Mouse (Mus musculus) kidney, postnatal 25 days (tissue): ENCODE results near the gene Slc25a36.
A peak's percentile ranks its signal among the peaks of the same experiment; 100 is the strongest.

Source experiments
- DNase-seq, 2 experiments: peaks; one replicate each; pipeline ENCODE4 v3.0.0; 2021; ENCODE audit warnings: mixed read lengths in 2 of 2

The Slc25a36 gene

DNA sequence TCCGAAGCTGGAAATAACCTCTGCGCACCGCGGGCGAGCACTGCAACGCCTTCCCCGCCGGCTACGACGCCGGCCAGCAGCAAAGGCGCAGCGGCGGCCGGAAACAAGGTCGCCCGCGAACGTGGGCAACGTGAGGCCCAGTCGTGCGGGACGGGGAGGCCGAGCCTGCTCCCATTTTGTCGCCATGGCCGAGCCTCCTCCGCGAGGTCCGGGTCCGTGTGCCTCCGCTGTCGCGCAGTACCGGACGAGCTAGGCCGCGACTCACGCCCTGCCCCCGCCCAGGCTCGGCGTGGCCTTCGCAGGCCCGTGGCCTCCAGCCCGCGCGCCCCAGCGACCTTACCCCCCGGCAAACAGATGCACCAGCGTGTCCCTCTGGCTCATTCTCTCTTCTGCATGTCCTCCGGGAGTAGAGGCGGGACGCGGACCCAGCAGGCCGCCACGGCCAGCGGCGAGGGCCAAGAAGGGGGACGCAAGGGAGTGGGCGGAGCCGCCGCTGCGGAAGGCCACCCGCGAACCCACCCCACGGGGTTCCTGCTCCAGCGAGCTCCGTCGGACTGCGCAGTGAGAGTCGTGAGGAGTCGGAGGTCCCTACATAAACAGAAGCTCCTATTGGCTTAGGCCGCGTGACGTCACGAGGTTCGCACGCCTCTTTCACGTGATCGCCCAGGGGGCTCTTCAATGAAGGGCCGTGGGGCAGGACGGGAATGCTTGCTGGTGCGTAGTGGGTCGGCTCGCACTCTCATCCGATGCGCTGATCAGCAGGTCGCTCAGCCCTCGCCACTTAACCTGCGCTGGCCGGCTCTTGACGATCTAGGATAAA lies at the start of gene Slc25a36:
Gene Slc25a36, minus strand, starts transcription at position 587 of the 820 bp plus-strand sequence.
- peak; percentile 98 to 99 for DNase-seq

DNA sequence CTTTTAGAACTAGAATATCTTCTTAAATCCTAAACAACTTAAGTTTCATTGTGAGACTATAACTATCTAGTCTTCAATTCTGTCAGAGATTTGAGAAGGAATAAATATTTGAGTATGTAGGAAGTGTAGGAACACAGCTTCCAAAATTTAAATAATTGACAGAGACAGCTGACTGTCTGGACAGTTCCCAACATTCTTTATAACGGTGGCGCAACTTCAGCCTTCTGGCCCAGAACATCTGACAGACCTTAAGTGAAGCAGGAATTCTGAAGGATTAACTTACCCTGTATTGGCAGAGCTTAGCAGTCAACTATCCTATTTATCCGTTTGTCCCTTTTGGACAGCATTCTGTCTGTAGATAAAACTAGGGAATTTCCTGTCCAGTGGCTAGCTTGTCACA lies 47.5 kb upstream of the Slc25a36 start:
- peak; percentile 32 to 41 for DNase-seq

DNA sequence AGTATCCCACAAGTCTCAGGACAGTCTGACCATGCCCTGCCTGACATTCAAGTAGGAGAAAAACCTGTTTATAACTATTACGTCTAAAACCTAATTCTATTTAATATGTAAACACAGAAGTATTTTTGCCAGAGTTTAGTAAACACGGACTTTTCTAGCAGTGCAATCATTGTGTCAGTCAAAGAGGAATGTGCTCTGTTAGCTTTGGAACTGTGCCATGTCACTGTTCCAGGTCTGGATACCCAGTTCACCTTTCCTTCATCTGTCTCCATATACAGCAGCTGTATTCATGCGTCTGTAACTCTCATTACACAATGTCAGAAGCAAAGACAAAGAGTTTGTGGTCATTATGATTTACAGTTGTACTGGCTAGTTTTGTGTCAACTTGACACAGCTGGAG lies 45.0 kb upstream of the Slc25a36 start:
- DNase-seq: peak; percentile 64 to 72

DNA sequence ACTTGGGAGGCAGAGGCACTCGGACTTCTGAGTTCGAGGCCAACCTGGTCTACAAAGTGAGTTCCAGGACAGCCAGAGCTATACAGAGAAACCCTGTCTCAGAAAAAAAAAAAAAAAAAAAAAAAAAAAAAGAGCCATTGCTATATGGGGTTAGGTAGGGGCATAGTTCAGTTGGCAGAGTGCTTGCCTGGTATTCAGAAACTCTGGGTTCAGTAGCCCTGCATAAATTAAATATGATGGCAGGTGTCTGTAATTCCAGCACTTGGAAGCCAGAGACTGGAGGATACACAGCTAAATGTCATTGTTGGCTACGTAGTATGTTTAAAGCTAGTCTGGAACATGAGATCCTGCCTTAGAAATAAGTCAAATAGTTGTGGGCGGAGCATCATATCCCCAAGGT lies 44.0 kb upstream of the Slc25a36 start:
- peak; percentile 32 to 46 for DNase-seq

DNA sequence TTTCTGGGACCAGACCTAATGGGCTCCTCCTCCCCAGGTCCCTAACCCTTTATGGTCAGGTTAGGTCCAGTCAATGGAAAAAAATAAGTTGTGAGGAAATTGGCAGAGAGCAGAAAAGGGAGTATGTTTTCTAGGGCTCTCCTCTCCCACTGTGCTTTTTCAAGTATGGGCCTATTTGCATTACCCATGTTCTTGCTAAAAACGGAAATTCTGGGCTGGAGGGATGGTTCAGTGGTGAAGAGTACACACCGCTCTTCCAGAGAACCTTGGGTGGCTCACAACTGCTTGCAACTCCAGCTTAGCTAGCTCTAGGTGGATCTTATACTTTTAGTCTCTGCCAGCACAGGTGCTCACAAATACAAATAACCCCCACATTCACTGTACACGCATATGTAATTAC lies 42.0 kb upstream of the Slc25a36 start:
- no peak for DNase-seq

DNA sequence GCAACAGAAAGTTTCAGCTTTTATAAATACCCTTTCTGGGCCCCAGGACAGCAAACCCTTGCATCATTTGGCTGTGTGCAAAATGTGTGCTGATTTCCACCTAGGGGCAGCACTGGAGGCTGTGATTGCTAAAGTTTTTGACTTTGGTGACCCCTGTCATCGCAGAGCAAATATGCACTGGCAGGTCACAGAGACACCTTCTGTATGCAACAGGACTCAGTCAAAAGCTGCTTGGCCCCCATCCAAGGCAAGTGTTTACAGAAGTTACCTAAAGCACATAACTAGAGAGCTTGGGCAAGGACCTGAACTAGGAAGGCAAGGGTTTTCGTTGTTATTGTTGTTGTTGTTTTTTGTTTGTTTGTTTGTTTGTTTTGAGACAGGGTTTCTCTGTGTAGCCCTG lies 36.3 kb upstream of the Slc25a36 start:
- DNase-seq: peak in 1 of 2 experiments; percentile 22

DNA sequence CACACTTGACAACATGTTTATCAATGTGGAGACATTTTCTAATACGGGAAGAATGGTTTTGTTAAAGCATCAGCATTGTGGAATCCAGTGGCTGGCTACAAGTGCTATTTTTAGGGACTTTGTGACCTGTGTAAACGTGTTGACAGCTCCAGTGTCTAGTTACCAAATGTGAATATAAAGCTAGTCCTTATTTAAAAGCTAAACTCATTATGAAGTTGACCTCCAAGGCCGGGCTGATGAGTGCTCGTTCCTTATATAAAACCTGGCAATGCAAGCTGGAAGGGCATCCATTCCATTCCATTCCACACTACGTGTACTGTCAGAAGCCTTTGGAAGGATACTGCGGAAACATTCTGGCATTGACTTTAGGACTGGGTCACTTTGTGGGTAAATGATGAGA lies 34.4 kb upstream of the Slc25a36 start:
- no peak for DNase-seq

DNA sequence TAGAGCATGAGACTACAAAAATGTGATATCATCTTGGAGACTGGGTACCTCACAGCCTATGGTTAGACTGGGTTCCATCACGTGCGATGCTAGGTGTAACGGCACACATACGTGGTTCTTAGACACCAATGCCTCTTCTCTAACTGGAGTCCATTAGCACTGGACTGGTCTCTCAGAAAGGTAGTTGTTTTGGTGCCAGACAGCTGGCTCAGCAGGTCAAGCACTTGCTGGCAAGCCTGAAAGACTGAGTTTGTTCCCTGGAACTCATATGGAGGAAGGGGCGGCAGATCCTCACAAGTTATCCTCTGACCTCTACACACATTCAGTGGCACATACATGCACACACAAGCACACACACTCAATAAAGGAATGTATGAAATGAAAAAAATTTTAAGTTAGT lies 32.5 kb upstream of the Slc25a36 start:
- peak; percentile 21 to 58 for DNase-seq

DNA sequence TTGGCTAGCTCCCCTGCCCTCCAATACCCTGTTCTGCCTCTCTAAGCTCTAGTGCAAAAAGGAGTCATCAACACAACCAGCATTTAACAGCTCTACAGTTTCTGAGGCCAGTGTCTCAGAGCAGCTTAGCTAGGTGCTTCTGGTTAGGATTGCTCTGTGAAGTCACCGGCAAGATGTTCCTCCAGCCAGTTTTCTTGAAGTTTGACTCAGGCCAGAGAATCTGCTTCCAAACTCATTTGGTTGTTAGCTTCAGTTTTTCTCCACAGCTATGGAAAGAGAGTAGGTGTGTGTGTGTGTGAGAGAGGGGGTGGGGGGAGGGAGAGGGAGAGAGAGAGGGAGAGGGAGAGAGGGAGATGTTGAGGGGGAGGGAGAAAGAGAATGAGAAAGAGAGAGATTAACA lies 31.6 kb upstream of the Slc25a36 start:
- no peak for DNase-seq

DNA sequence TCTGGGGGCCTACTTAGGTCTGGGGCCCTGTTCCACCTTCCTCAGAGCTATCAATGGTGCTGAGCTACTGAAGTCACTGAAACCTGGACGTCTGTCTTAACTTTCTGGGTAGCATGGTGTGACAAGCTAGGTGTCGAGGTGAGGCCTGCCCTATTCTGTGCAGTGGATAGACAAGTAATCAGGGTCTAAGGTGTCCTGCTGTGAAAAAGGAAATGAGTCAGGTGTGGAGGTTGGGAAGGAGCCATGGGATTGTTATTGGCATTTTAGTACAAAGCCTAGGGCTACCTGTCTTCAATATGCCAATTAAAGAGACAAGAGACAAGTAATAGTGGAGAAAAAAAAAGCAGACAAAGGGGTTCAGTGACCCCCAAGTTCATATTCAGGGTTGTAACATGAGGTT lies 30.8 kb upstream of the Slc25a36 start:
- DNase-seq: no peak

DNA sequence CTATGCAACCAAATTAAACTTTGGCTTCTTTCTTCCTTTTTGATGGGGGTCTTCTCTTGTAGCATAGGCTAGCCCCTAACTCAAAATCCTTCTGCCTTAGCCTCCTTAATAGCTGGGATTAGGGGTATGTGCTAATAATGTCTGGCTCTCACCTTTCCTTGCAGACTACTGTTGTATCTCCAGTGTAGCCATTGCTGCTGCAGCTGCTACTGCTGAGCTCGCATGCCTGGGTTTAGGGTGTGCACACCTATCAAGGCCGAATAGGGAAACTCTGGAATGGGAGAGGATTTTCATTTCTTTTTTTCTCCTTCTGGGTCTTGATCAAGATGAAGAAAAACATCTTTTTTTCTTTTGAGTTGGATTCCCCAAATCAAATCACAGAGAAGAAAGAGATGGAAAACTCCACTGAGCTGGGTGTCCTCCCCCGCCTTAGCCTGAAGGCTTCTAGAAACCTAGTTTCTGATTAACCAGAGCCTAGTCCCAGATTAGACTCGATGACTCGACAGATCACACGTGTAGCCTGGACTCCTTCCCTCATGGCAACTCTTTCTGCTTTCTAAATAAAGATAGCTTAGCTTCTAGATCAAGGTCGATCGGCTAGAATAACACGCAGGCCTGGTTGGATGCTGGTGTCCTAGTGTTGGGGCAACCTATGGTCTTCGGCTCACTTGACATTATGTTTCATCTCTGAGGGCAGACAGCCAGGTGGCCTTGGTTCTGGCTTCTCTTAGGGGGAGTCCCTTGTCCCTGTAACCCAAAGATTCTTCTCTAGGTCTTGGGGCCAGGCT lies 29.4 kb upstream of the Slc25a36 start:
- peak; percentile 53 to 77 for DNase-seq

DNA sequence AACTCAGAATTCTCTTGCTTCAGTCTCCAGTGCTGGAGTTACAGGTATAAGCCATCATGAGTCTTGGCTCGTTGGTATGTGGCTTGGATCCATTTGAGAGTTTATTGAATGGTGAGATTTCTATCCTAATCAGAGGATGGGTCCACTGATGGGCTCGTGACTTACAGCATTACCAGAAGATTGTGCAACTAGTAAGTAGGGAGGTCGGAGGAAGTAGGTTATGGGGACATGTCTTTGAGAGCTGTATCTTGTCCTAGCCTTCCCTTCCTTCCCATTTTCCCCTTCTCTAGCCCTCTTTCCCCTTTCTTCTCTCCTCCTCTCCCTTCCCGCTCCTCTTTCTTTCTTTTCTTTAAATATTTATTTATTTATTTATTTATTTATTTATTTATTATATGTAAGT lies 26.7 kb upstream of the Slc25a36 start:
- DNase-seq: no peak

DNA sequence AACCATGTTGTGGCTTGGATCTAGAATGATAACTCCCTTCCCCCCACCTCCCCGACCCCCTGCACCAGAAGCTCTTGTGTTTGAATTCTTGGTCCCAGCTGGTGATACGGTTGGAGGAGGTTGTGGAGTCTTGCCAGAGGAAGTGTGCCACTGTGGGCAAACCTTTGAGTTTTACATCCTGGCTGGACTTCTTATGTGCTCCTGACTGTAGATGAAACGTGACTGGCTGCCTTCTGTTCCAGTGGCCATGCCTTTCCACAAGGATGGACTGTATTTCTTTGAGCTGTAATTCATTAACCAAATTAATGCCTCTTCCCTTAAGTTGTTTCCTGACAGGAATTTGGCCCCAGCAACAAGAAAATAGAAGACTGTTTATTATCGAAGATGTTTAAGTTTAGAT lies 26.2 kb upstream of the Slc25a36 start:
- peak; percentile 59 to 79 for DNase-seq

DNA sequence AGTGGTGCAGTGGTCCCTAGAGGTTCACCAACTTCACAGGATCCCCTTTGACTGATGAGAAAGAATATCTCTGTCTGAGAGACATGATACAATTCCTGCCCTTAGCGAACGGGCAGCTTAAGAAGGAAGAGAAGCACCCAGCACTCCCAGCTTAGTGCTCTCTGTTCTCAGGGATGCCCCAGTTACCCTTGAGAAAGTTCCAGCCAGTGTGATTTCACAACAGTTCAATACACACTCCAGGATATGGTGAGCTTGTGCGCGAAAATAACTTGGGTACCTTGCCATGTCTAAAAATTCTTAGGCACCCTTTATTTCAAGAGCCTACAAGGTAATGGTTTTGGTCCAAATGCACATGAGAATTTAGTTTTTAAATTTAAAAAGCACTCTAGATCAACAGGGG lies 24.9 kb upstream of the Slc25a36 start:
- no peak for DNase-seq

DNA sequence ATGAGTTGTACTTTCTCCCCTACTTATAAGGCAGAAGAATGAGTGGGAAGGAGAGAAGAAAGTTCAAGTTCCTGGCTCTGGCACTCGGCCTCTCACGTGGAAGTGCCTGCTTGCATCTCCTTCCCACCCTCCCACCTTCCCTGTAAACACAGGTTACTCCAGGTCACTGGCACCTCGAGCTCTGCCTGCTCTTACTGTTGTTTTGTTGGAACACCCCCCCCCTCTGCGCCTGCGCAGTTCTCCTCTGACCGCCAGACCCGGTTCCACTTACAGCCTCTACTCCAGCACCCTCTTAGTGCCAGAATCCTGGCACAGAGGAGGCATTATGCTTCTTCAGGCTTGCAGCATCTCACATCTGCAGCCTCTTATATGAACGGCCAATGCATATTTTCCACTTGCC lies 22.2 kb upstream of the Slc25a36 start:
- DNase-seq: peak; percentile 90 to 96

DNA sequence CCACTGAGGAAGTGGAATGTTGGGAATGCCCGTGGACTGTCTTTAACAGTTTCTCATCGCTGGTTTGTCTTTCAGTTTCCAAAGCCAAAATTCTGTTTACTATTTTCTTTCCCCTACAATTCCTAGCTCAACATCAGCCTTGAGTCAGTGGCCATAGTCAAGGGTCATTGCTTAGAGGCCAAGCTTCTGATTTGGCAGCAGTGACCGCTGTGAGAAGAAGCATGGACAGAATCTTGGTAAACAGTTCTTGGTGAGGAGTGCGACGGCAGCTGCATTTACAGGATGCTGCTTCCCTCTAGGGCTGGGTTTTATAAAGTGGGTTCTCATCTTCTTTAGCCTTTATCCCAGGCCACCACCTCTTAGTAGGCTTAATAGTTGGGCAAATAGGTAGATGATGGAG lies 19.0 kb upstream of the Slc25a36 start:
- DNase-seq: peak; percentile 31 to 57

DNA sequence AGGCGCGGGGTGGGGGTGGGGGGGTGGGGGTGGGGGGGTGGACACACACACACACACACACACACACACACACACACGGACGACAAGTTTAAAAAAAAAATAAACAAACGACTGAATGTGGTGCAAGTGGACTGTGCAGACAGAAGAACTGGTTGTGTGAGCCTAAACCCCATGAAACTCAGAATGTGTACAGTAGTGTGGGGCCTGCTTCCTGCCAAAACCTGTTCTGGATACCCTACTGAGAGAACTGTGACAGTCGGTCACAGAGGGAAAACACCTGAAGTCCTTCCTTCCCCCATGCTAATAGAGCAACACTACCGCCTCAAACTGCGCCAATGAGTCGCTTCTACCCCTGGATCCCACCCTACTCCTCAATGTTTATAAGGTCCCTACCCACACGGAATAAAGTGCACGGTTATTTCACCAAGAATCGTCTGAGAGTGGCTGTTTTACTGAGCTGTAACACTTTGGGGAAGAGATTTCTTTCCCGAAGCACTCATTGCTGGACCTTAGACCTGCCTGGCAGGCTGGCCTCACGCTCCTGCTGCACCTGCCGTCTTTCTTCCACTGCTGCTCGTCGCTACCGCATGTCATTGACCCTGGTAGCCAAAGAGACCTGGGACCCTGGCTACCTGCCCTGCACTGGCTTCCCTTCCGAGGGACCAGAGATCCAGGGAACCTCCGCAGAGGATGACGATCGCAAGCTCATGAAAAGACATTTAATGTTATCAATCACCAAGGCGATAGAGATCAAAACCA lies 13.2 kb upstream of the Slc25a36 start:
- DNase-seq: peak; percentile 46 to 78

DNA sequence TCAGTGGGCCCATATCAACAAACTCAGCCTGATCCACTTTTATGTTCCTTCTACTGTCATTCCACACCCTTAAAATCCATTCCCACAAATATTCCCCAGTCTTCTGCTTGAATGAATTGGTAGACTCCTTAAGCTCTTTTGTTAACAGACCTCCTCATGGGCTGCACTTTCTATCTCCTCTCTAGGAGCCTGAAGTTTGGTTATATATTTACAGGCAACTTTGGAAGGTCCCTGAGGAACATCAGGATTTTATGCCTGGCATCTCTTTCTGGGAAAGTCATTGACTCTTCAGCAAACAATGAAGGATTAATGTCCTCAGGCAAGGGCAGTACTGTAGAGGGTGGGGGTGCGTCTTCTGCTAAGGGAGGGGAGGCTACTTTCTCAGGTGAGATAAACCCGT lies 10.5 kb upstream of the Slc25a36 start:
- DNase-seq: no peak

DNA sequence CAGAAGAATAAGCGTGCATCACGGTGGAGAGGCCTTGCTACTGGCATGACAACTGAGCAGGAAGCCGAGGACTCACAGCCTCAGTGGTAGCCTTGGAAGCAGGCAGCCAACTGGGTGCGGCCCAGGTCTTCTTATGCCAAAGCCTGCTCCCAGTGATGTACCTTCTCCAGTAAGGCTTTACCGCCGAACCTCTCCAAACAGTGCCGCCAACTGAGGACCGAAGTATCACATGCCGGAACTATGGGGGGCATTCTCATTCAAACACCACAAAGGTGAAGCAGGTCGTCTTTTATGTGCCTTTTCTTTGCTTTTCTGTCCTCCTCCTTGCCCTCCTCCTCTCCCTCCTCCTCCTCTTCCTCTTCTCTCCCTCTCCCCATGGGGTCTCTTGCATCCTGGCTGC lies 3.3 kb upstream of the Slc25a36 start:
- DNase-seq: no peak

DNA sequence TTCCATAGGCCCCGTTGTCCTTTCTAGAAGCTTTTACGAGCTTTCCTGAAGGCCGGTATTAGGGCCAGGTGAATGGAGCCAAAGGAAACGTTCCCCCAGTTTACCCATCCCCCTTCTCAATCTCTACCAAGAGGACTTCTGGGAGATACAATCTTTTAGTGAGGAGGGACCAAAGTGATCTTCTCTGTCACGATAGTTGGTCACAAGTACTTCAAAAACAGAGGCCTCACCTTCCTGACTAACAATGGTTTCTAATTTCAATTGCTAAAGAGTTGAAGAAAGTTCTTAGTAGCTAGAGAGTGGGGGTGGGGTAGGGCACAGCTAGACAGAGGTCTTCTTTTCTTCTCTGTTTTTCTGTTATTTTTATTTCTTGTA lies 2.6 kb upstream of the Slc25a36 start:
- DNase-seq: no peak

DNA sequence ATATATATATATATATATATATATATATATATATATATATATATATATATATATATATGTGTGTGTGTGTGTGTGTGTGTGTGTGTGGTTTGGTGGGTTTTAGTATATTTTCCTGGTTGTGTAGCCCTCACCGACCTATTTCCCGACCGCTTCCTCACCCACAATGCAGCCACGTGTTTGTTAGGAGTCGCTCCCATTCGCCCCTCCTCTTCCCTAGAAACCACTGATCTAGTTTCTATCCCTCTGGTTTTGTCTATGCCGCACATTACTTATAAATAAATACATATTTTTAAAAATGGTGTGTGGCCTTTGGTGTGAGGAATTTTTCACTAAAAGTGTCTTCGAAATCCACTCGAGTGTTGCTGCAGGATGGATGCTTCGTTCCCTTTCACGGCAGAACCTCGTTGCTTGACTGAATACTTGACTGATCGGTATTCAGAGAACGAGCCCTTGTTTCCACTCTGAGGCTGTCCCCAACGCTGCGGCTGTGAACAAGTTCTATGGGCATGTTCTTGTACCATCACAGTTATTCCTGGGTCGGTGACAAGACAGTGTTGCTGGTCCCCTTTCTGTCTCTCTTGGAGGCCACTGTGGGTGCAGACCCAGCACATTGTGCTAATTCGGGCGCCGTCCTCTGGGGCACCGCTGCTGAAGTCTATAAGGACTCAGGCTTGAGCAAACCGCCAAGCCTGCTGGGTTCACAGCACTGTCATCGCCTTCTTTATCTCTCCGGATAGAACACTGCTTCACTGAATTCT lies 2.0 kb upstream of the Slc25a36 start:
- no peak for DNase-seq

DNA sequence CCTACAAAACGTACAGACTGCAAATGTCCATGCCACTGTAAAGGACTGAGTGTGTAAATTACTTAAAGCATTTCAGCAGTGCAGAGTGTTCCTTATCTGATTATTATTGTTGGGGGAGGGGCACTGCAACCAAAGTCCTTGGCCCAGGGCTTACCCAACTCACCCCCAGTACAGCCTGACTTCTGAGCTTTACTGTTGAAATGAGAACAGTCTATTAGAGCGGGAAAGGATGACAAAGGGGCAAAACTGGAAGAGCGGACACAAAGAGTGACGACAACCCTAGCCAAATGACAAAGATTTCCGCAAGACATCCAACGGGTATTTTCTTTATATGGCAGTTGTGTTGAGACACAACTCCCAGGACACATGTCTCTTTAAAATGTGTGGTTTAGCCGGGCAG lies 1.3 kb upstream of the Slc25a36 start:
- no peak for DNase-seq

DNA sequence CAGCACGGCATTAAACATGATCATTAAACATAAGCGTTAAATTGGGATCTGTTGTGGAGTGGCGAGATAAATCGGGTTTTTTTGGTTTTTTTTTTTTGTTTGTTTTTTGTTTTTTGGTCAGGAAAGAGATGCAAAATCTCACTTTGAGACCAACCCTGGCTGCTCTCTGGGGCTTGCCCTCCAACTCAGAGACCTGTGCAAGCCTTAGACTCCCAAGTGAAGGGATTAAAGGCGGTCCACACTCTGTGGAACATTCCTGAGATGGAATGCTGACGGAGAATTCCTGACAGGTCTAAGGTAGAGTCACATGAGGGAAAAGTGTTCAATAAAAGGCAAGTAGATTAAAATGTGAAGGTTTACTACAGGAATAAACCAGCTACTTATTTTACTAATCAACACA lies 549 bp upstream of the Slc25a36 start:
- DNase-seq: peak; percentile 28 to 53
